Mouse (Mus musculus) heart, embryonic 16.5 days (tissue): ENCODE results near the gene Txnl4b. TPM values are rescaled to one million over a fixed set of nuclear protein-coding genes. Genes with fewer than 3 reads are reported as not detected.

ENCODE experiments used
- ATAC-seq: fragments of 200-750 bp; cut with Nextera tagmentation; replicated peaks from 2 replicates; pipeline ENCODE4 v1.8.0; 2017; ENCODE audit warnings: moderate number of reproducible peaks; ENCODE audit not compliant: insufficient read depth, low FRiP score; ENCODE audit errors: extremely low read depth
- H3K27ac ChIP-seq: fragments of 300-500 bp; sonication (generic); 2 replicates; pipeline ENCODE4 v1.5.1; 2014; ENCODE audit warnings: mild to moderate bottlenecking, low read length, control low read depth, moderate library complexity
- H3K27me3 ChIP-seq: fragments of 300-500 bp; sonication (generic); 2 replicates; pipeline ENCODE4 v1.6.1; 2014; ENCODE audit warnings: low read length, mixed read lengths; ENCODE audit not compliant: control insufficient read depth, insufficient read depth
- H3K36me3 ChIP-seq: fragments of 300-500 bp; sonication (generic); 2 replicates; pipeline ENCODE4 v1.6.1; 2014; ENCODE audit not compliant: control insufficient read depth, insufficient read depth
- H3K4me1 ChIP-seq: fragments of 300-500 bp; sonication (generic); 2 replicates; pipeline ENCODE4 v1.6.1; 2014; ENCODE audit warnings: low read length, mixed read lengths; ENCODE audit not compliant: control insufficient read depth, insufficient read depth
- H3K4me2 ChIP-seq: fragments of 300-500 bp; sonication (generic); 2 replicates; pipeline ENCODE4 v1.6.1; 2014; ENCODE audit warnings: low read depth, mild to moderate bottlenecking, control low read depth, low read length
- H3K4me3 ChIP-seq: fragments of 300-500 bp; sonication (generic); 2 replicates; pipeline ENCODE4 v1.5.1; 2014; ENCODE audit warnings: mild to moderate bottlenecking, control low read depth, low read length
- H3K9ac ChIP-seq: fragments of 300-500 bp; sonication (generic); 2 replicates; pipeline ENCODE4 v1.6.1; 2014; ENCODE audit warnings: low read length, control low read depth
- H3K9me3 ChIP-seq: fragments of 300-500 bp; sonication (generic); replicated peaks from 2 replicates; pipeline ENCODE4 v1.6.1; 2016; ENCODE audit warnings: low read length; ENCODE audit not compliant: control insufficient read depth
- WGBS: fragments of 180-500 bp; shearing (Covaris S2); extraction: QIAGEN DNeasy Blood & Tissue Kit; methylation state at CpG from one replicate; pipeline ENCODE4 v1.1.7; 2014; 5-methylcytosine and 5-hydroxymethylcytosine counted together
- polyA plus RNA-seq: library from polyadenylated mRNA; unstranded; fragments of >200 nt; fragmentation: Nextera tagmentation; extraction: Ambion mirVana; gene quantifications from 2 replicates; pipeline ENCODE4 v1.2.1, GENCODE M21; 2015

Gene Txnl4b
- polyA plus RNA-seq, 1 experiment from 2014 or later = 19.0 TPM

GRCm38 (mm10) chr8:109563881-109564280 lies 1.8 kb upstream of the Txnl4b start:
- WGBS = 68% methylated on average over 2 of the region's 2 CpGs
- Histone ChIP-seq H3K4me2 (0 out of 2 replicates have a peak overlapping the region, but pooled peaks have one; percentile 79), H3K9ac (no peak overlapping the region), H3K4me1 (peaks cover 14% of the 10 kb centered on the region), H3K36me3 (peaks cover 35% of the 10 kb centered on the region), H3K27ac (no peak overlapping the region), H3K4me3 (no peak overlapping the region), H3K27me3 (no peaks in the 10 kb centered on the region), H3K9me3 (no peaks in the 10 kb centered on the region)
- ATAC-seq = no peak

GRCm38 (mm10) chr8:109564766-109565165 lies 926 bp upstream of the Txnl4b start:
- peak overlapping the region; percentile 96 for H3K27ac ChIP-seq
- H3K27me3 ChIP-seq = no peaks in the 10 kb centered on the region
- peak overlapping the region; percentile 97 for H3K9ac ChIP-seq
- H3K4me3 ChIP-seq = peak overlapping the region; percentile 96
- 5% methylated on average over 10 of the region's 10 CpGs for WGBS
- H3K9me3 ChIP-seq = no peaks in the 10 kb centered on the region
- no peak for ATAC-seq
- peak overlapping the region; percentile 79 for H3K4me2 ChIP-seq
- peaks cover 14% of the 10 kb centered on the region for H3K4me1 ChIP-seq
- H3K36me3 ChIP-seq = peaks cover 32% of the 10 kb centered on the region

- Histone ChIP-seq H3K9me3 (no peaks in the 10 kb centered on the region), H3K4me2 (no peak overlapping the region), H3K4me1 (peaks cover 3% of the 10 kb centered on the region), H3K27me3 (no peaks in the 10 kb centered on the region), H3K4me3 (no peak overlapping the region), H3K27ac (no peak overlapping the region), H3K36me3 (peaks cover 6% of the 10 kb centered on the region), H3K9ac (no peak overlapping the region)
- ATAC-seq = no peak
- 85% methylated on average over 12 of the region's 12 CpGs for WGBS
Measured at GRCm38 (mm10) chr8:109571139-109571538, 5.4 kb downstream of the Txnl4b start.

GRCm38 (mm10) chr8:109576311-109576710 lies 10.6 kb downstream of the Txnl4b start:
- Histone ChIP-seq H3K9ac (no peak overlapping the region), H3K4me3 (no peak overlapping the region), H3K27ac (no peak overlapping the region), H3K9me3 (no peaks in the 10 kb centered on the region), H3K4me2 (no peak overlapping the region), H3K36me3 (no peaks in the 10 kb centered on the region), H3K27me3 (no peaks in the 10 kb centered on the region), H3K4me1 (no peaks in the 10 kb centered on the region)
- no peak for ATAC-seq
- 53% methylated on average over 4 of the region's 4 CpGs for WGBS

- no peaks in the 10 kb centered on the region for H3K27me3 ChIP-seq
- no peak within 1 kb of the TSS for H3K9ac ChIP-seq
- H3K27ac ChIP-seq = no peak within 1 kb of the TSS
- ATAC-seq = no peak
- H3K4me2 ChIP-seq = no peak within 1 kb of the TSS
- WGBS = 57% methylated on average over 8 of the region's 8 CpGs
- H3K4me1 ChIP-seq = no peaks in the 10 kb centered on the region
- no peaks in the 10 kb centered on the region for H3K36me3 ChIP-seq
- H3K4me3 ChIP-seq = no peak within 1 kb of the TSS
- no peaks in the 10 kb centered on the region; the same call in 1 of the 2 replicates for H3K9me3 ChIP-seq
Measured at GRCm38 (mm10) chr8:109578900-109579301, 13.2 kb downstream of the Txnl4b start, which contains the start of gene Hp. TSS of gene Hp (minus strand) at chr8:109579172.

GRCm38 (mm10) chr8:109584293-109584692 lies 18.6 kb downstream of the Txnl4b start:
- 68% methylated on average over 4 of the region's 4 CpGs for WGBS
- Histone ChIP-seq H3K27ac (no peak overlapping the region), H3K36me3 (no peaks in the 10 kb centered on the region), H3K9ac (no peak overlapping the region), H3K4me3 (no peak overlapping the region), H3K4me1 (no peaks in the 10 kb centered on the region), H3K9me3 (no peaks in the 10 kb centered on the region; the same call in 1 of the 2 replicates), H3K4me2 (no peak overlapping the region), H3K27me3 (no peaks in the 10 kb centered on the region)
- ATAC-seq = no peak

GRCm38 (mm10) chr8:109584830-109585229 lies 19.1 kb downstream of the Txnl4b start:
- no peak overlapping the region for H3K9ac ChIP-seq
- ATAC-seq = no peak
- H3K4me1 ChIP-seq = no peaks in the 10 kb centered on the region
- H3K4me2 ChIP-seq = no peak overlapping the region
- no peaks in the 10 kb centered on the region for H3K36me3 ChIP-seq
- no peaks in the 10 kb centered on the region; the same call in 1 of the 2 replicates for H3K9me3 ChIP-seq
- H3K27ac ChIP-seq = no peak overlapping the region
- H3K4me3 ChIP-seq = no peak overlapping the region
- 77% methylated on average over 3 of the region's 3 CpGs for WGBS
- H3K27me3 ChIP-seq = no peaks in the 10 kb centered on the region

- H3K4me2 ChIP-seq = no peak overlapping the region
- no peaks in the 10 kb centered on the region; the same call in 1 of the 2 replicates for H3K9me3 ChIP-seq
- no peak for ATAC-seq
- no peak overlapping the region for H3K9ac ChIP-seq
- H3K4me3 ChIP-seq = no peak overlapping the region
- H3K27ac ChIP-seq = no peak overlapping the region
- no peaks in the 10 kb centered on the region for H3K27me3 ChIP-seq
- no peaks in the 10 kb centered on the region for H3K36me3 ChIP-seq
- no peaks in the 10 kb centered on the region for H3K4me1 ChIP-seq
Measured at GRCm38 (mm10) chr8:109585652-109586051, 20.0 kb downstream of the Txnl4b start.

- H3K4me3 ChIP-seq = no peak overlapping the region
- H3K27ac ChIP-seq = no peak overlapping the region
- no peaks in the 10 kb centered on the region for H3K27me3 ChIP-seq
- ATAC-seq = no peak
- no peak overlapping the region for H3K9ac ChIP-seq
- H3K4me1 ChIP-seq = no peaks in the 10 kb centered on the region
- H3K9me3 ChIP-seq = no peaks in the 10 kb centered on the region; the same call in 1 of the 2 replicates
- no peak overlapping the region for H3K4me2 ChIP-seq
- peaks cover 2% of the 10 kb centered on the region; the same call in 1 of the 2 replicates for H3K36me3 ChIP-seq
- WGBS = 48% methylated on average over 7 of the region's 7 CpGs
Measured at GRCm38 (mm10) chr8:109586972-109587504, 21.3 kb downstream of the Txnl4b start.
